Mouse (Mus musculus): ENCODE data around the gene Adamts2. TPM values are rescaled to one million over a fixed set of nuclear protein-coding genes. Genes with fewer than 3 reads are reported as not detected.

Adamts2 gene
- polyA plus RNA-seq, 1 experiment, result 3.1 TPM

GRCm38 (mm10) chr11:50768995-50769749 is 167.3 kb downstream of the Adamts2 start:
- DNase-seq (ENCODE audit: low read depth in 1 of 2, low spot score in 2 of 2), result peak; percentile 17 to 62
- no peaks in the 10 kb centered on the region for H3K4me1 ChIP-seq (ENCODE audit: control insufficient read depth, insufficient read depth, insufficient read length)
- peak; percentile 76; the same call in 1 of the 2 replicates for TF ChIP-seq CTCF (IDR thresholded peaks at IDR 0.05; ENCODE audit: extremely low read depth, insufficient read depth, insufficient read length, insufficient replicate concordance)
- TF ChIP-seq POLR2A (IDR thresholded peaks at IDR 0.05; ENCODE audit: low read depth, low read length), result no peak
- no peak overlapping the region for H3K4me3 ChIP-seq (ENCODE audit: extremely low read depth, insufficient read depth, insufficient read length)
- no peak overlapping the region for H3K27ac ChIP-seq (ENCODE audit: insufficient read depth, low read length)
- no peaks in the 10 kb centered on the region for H3K36me3 ChIP-seq (ENCODE audit: control insufficient read depth, insufficient read depth, low read length)
- H3K27me3 ChIP-seq (ENCODE audit: control insufficient read depth, insufficient read depth, low read length), result no peaks in the 10 kb centered on the region
- 18% methylated on average over 14 of the region's 14 CpGs for WGBS

- TF ChIP-seq CTCF (IDR thresholded peaks at IDR 0.05; ENCODE audit: extremely low read depth, insufficient read depth, insufficient read length, insufficient replicate concordance) (no peak), POLR2A (IDR thresholded peaks at IDR 0.05; ENCODE audit: low read depth, low read length) (no peak)
- Histone ChIP-seq H3K4me1 (ENCODE audit: control insufficient read depth, insufficient read depth, insufficient read length) (no peaks in the 10 kb centered on the region), H3K27ac (ENCODE audit: insufficient read depth, low read length) (no peak overlapping the region), H3K4me3 (ENCODE audit: extremely low read depth, insufficient read depth, insufficient read length) (no peak overlapping the region), H3K27me3 (ENCODE audit: control insufficient read depth, insufficient read depth, low read length) (no peaks in the 10 kb centered on the region), H3K36me3 (ENCODE audit: control insufficient read depth, insufficient read depth, low read length) (no peaks in the 10 kb centered on the region)
- 98% methylated on average over 1 of the region's 1 CpGs for WGBS
- no peak for DNase-seq (ENCODE audit: low read depth in 1 of 2, low spot score in 2 of 2)
Observed at GRCm38 (mm10) chr11:50771006-50771405, 169.1 kb downstream of the Adamts2 start.

- no peaks in the 10 kb centered on the region for H3K36me3 ChIP-seq (ENCODE audit: control insufficient read depth, insufficient read depth, low read length)
- H3K27ac ChIP-seq (ENCODE audit: insufficient read depth, low read length), result no peak overlapping the region
- no peaks in the 10 kb centered on the region for H3K4me1 ChIP-seq (ENCODE audit: control insufficient read depth, insufficient read depth, insufficient read length)
- no peak for DNase-seq (ENCODE audit: low read depth in 1 of 2, low spot score in 2 of 2)
- no peak overlapping the region for H3K4me3 ChIP-seq (ENCODE audit: extremely low read depth, insufficient read depth, insufficient read length)
- TF ChIP-seq POLR2A (IDR thresholded peaks at IDR 0.05; ENCODE audit: low read depth, low read length) (no peak), CTCF (IDR thresholded peaks at IDR 0.05; ENCODE audit: extremely low read depth, insufficient read depth, insufficient read length, insufficient replicate concordance) (no peak)
- WGBS, result 73% methylated on average over 11 of the region's 11 CpGs
- H3K27me3 ChIP-seq (ENCODE audit: control insufficient read depth, insufficient read depth, low read length), result no peaks in the 10 kb centered on the region
Observed at GRCm38 (mm10) chr11:50797674-50798073, 195.8 kb downstream of the Adamts2 start.

- H3K4me1 ChIP-seq (ENCODE audit: control insufficient read depth, insufficient read depth, insufficient read length), result no peaks in the 10 kb centered on the region
- no peak for TF ChIP-seq CTCF (IDR thresholded peaks at IDR 0.05; ENCODE audit: extremely low read depth, insufficient read depth, insufficient read length, insufficient replicate concordance)
- TF ChIP-seq POLR2A (IDR thresholded peaks at IDR 0.05; ENCODE audit: low read depth, low read length), result no peak
- no peaks in the 10 kb centered on the region for H3K27me3 ChIP-seq (ENCODE audit: control insufficient read depth, insufficient read depth, low read length)
- no peaks in the 10 kb centered on the region for H3K36me3 ChIP-seq (ENCODE audit: control insufficient read depth, insufficient read depth, low read length)
- H3K27ac ChIP-seq (ENCODE audit: insufficient read depth, low read length), result no peak overlapping the region
- H3K4me3 ChIP-seq (ENCODE audit: extremely low read depth, insufficient read depth, insufficient read length), result no peak overlapping the region
- DNase-seq (ENCODE audit: low read depth in 1 of 2, low spot score in 2 of 2), result no peak
Observed at GRCm38 (mm10) chr11:50798836-50799235, 197.0 kb downstream of the Adamts2 start.

GRCm38 (mm10) chr11:50814233-50814632 is 212.3 kb downstream of the Adamts2 start:
- Histone ChIP-seq H3K27me3 (ENCODE audit: control insufficient read depth, insufficient read depth, low read length) (no peaks in the 10 kb centered on the region), H3K27ac (ENCODE audit: insufficient read depth, low read length) (no peak overlapping the region), H3K4me3 (ENCODE audit: extremely low read depth, insufficient read depth, insufficient read length) (no peak overlapping the region), H3K36me3 (ENCODE audit: control insufficient read depth, insufficient read depth, low read length) (peaks cover 8% of the 10 kb centered on the region; the same call in 1 of the 2 replicates), H3K4me1 (ENCODE audit: control insufficient read depth, insufficient read depth, insufficient read length) (no peaks in the 10 kb centered on the region)
- 93% methylated on average over 4 of the region's 4 CpGs for WGBS
- TF ChIP-seq POLR2A (IDR thresholded peaks at IDR 0.05; ENCODE audit: low read depth, low read length) (no peak), CTCF (IDR thresholded peaks at IDR 0.05; ENCODE audit: extremely low read depth, insufficient read depth, insufficient read length, insufficient replicate concordance) (no peak)
- DNase-seq (ENCODE audit: low read depth in 1 of 2, low spot score in 2 of 2), result no peak

- WGBS, result 76% methylated on average over 2 of the region's 2 CpGs
- DNase-seq (ENCODE audit: low read depth in 1 of 2, low spot score in 2 of 2), result no peak
- TF ChIP-seq POLR2A (IDR thresholded peaks at IDR 0.05; ENCODE audit: low read depth, low read length) (no peak), CTCF (IDR thresholded peaks at IDR 0.05; ENCODE audit: extremely low read depth, insufficient read depth, insufficient read length, insufficient replicate concordance) (no peak)
- Histone ChIP-seq H3K4me3 (ENCODE audit: extremely low read depth, insufficient read depth, insufficient read length) (no peak overlapping the region), H3K27me3 (ENCODE audit: control insufficient read depth, insufficient read depth, low read length) (no peaks in the 10 kb centered on the region), H3K36me3 (ENCODE audit: control insufficient read depth, insufficient read depth, low read length) (no peaks in the 10 kb centered on the region; the same call in 1 of the 2 replicates), H3K4me1 (ENCODE audit: control insufficient read depth, insufficient read depth, insufficient read length) (peaks cover 5% of the 10 kb centered on the region; the same call in 1 of the 2 replicates), H3K27ac (ENCODE audit: insufficient read depth, low read length) (no peak overlapping the region)
Observed at GRCm38 (mm10) chr11:50826214-50826613, 224.3 kb downstream of the Adamts2 start.

Measured in spleen, adult 2 months (tissue).